Mouse (Mus musculus): ENCODE measurements around the gene Crocc2. TPM values are rescaled to one million over a fixed set of nuclear protein-coding genes. Genes with fewer than 3 reads are reported as not detected.

Gene Crocc2
- polyA plus RNA-seq, 1 experiment from 2014 or later: 0.04 TPM

GRCm38 (mm10) chr1:93223972-93224371 is 55.4 kb downstream of the Crocc2 start:
- peak; percentile 86 for TF ChIP-seq CTCF (IDR thresholded peaks at IDR 0.05; ENCODE audit: low read depth)
- TF ChIP-seq EP300 (optimal IDR thresholded peaks at IDR 0.05): no peak
- peak; percentile 76 for ATAC-seq (ENCODE audit: low FRiP score, low TSS enrichment)
- Histone ChIP-seq H3K36me3 (ENCODE audit: control insufficient read depth, insufficient read depth, low read length) (no peaks in the 10 kb centered on the region), H3K4me1 (replicated peaks; ENCODE audit: control insufficient read depth, insufficient read depth) (no peaks in the 10 kb centered on the region), H3K27ac (replicated peaks) (no peak overlapping the region), H3K9ac (ENCODE audit: low read length) (no peak overlapping the region), H3K27me3 (ENCODE audit: control insufficient read depth, insufficient read depth, low read length) (no peaks in the 10 kb centered on the region), H3K4me3 (ENCODE audit: low read depth, low read length) (no peak overlapping the region), H3K4me2 (replicated peaks; ENCODE audit: low read depth) (no peak overlapping the region), H3K9me3 (ENCODE audit: control insufficient read depth, low read length) (no peaks in the 10 kb centered on the region)
- DNase-seq (ENCODE audit: low spot score): peak; percentile 88
- WGBS: 10% methylated on average over 18 of the region's 18 CpGs

- H3K9me3 ChIP-seq (ENCODE audit: control insufficient read depth, low read length): no peaks in the 10 kb centered on the region
- no peak overlapping the region for H3K4me3 ChIP-seq (ENCODE audit: low read depth, low read length)
- no peaks in the 10 kb centered on the region for H3K36me3 ChIP-seq (ENCODE audit: control insufficient read depth, insufficient read depth, low read length)
- TF ChIP-seq EP300 (optimal IDR thresholded peaks at IDR 0.05) (no peak), CTCF (IDR thresholded peaks at IDR 0.05; ENCODE audit: low read depth) (no peak)
- no peak overlapping the region for H3K27ac ChIP-seq (replicated peaks)
- no peaks in the 10 kb centered on the region for H3K27me3 ChIP-seq (ENCODE audit: control insufficient read depth, insufficient read depth, low read length)
- peak overlapping the region; percentile 38; the same call in 1 of the 2 replicates for H3K9ac ChIP-seq (ENCODE audit: low read length)
- H3K4me2 ChIP-seq (replicated peaks; ENCODE audit: low read depth): no peak overlapping the region
- WGBS: 33% methylated on average over 4 of the region's 4 CpGs
- H3K4me1 ChIP-seq (replicated peaks; ENCODE audit: control insufficient read depth, insufficient read depth): no peaks in the 10 kb centered on the region
- ATAC-seq (ENCODE audit: low FRiP score, low TSS enrichment) (no peak), DNase-seq (ENCODE audit: low spot score) (no peak)
Measured at GRCm38 (mm10) chr1:93225226-93225625, 56.7 kb downstream of the Crocc2 start.

GRCm38 (mm10) chr1:93225731-93226520 is 57.4 kb downstream of the Crocc2 start:
- DNase-seq (ENCODE audit: low spot score): no peak
- TF ChIP-seq EP300 (optimal IDR thresholded peaks at IDR 0.05) (no peak), CTCF (IDR thresholded peaks at IDR 0.05; ENCODE audit: low read depth) (no peak)
- Histone ChIP-seq H3K36me3 (ENCODE audit: control insufficient read depth, insufficient read depth, low read length) (no peaks in the 10 kb centered on the region), H3K4me3 (ENCODE audit: low read depth, low read length) (no peak overlapping the region), H3K27me3 (ENCODE audit: control insufficient read depth, insufficient read depth, low read length) (no peaks in the 10 kb centered on the region), H3K9me3 (ENCODE audit: control insufficient read depth, low read length) (no peaks in the 10 kb centered on the region), H3K4me2 (replicated peaks; ENCODE audit: low read depth) (no peak overlapping the region), H3K4me1 (replicated peaks; ENCODE audit: control insufficient read depth, insufficient read depth) (no peaks in the 10 kb centered on the region), H3K27ac (replicated peaks) (no peak overlapping the region), H3K9ac (ENCODE audit: low read length) (no peak overlapping the region)
- WGBS: 66% methylated on average over 5 of the region's 5 CpGs
- ATAC-seq (ENCODE audit: low FRiP score, low TSS enrichment): no peak

- ATAC-seq (ENCODE audit: low FRiP score, low TSS enrichment): peak; percentile 11; the same call in 1 of the 2 replicates
- WGBS: 61% methylated on average over 7 of the region's 7 CpGs
- Histone ChIP-seq H3K4me1 (replicated peaks; ENCODE audit: control insufficient read depth, insufficient read depth) (no peaks in the 10 kb centered on the region), H3K4me3 (ENCODE audit: low read depth, low read length) (no peak overlapping the region), H3K9me3 (ENCODE audit: control insufficient read depth, low read length) (no peaks in the 10 kb centered on the region), H3K27me3 (ENCODE audit: control insufficient read depth, insufficient read depth, low read length) (no peaks in the 10 kb centered on the region), H3K36me3 (ENCODE audit: control insufficient read depth, insufficient read depth, low read length) (no peaks in the 10 kb centered on the region), H3K9ac (ENCODE audit: low read length) (0 out of 2 replicates have a peak overlapping the region, but pooled peaks have one; percentile 31), H3K4me2 (replicated peaks; ENCODE audit: low read depth) (no peak overlapping the region), H3K27ac (replicated peaks) (no peak overlapping the region)
- DNase-seq (ENCODE audit: low spot score): no peak
- TF ChIP-seq EP300 (optimal IDR thresholded peaks at IDR 0.05) (no peak), CTCF (IDR thresholded peaks at IDR 0.05; ENCODE audit: low read depth) (no peak)
Measured at GRCm38 (mm10) chr1:93227303-93227975, 58.9 kb downstream of the Crocc2 start.

- no peaks in the 10 kb centered on the region for H3K4me1 ChIP-seq (replicated peaks; ENCODE audit: control insufficient read depth, insufficient read depth)
- 77% methylated on average over 7 of the region's 7 CpGs for WGBS
Measured at GRCm38 (mm10) chr1:93227976-93228365, 59.4 kb downstream of the Crocc2 start.

DNA sequence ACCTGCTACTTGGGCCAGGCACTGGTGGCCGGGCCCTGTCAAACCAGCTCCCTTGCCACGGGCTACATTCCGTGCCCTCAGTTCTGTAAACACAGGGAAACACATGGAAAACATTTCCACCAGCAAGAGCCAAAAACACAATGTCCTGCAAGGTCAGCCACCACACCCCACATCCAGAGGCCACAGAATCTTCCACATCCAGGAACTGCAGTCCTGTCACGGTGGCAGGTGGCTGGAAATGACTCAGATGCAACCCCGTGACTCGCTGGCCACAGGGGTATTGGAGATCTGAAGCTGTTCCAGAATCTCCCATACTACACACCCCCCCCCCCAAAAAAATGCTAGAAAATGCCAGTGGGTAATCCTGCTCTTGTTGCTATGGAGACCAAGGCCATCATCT is 60.7 kb downstream of the Crocc2 start:
- H3K27me3 ChIP-seq (ENCODE audit: control insufficient read depth, insufficient read depth, low read length): no peaks in the 10 kb centered on the region
- DNase-seq (ENCODE audit: low spot score) (no peak), ATAC-seq (ENCODE audit: low FRiP score, low TSS enrichment) (no peak)
- no peaks in the 10 kb centered on the region for H3K4me1 ChIP-seq (replicated peaks; ENCODE audit: control insufficient read depth, insufficient read depth)
- H3K9me3 ChIP-seq (ENCODE audit: control insufficient read depth, low read length): no peaks in the 10 kb centered on the region
- no peak overlapping the region for H3K9ac ChIP-seq (ENCODE audit: low read length)
- TF ChIP-seq EP300 (optimal IDR thresholded peaks at IDR 0.05): no peak
- TF ChIP-seq CTCF (IDR thresholded peaks at IDR 0.05; ENCODE audit: low read depth): no peak
- no peak overlapping the region for H3K27ac ChIP-seq (replicated peaks)
- no peaks in the 10 kb centered on the region for H3K36me3 ChIP-seq (ENCODE audit: control insufficient read depth, insufficient read depth, low read length)
- no peak overlapping the region for H3K4me2 ChIP-seq (replicated peaks; ENCODE audit: low read depth)
- 68% methylated on average over 6 of the region's 6 CpGs for WGBS
- no peak overlapping the region for H3K4me3 ChIP-seq (ENCODE audit: low read depth, low read length)

More at GRCm38 (mm10) chr1:93227976-93228365, 59.4 kb downstream of the Crocc2 start:
- ATAC-seq (ENCODE audit: low FRiP score, low TSS enrichment) (no peak), DNase-seq (ENCODE audit: low spot score) (no peak)
- Histone ChIP-seq H3K36me3 (ENCODE audit: control insufficient read depth, insufficient read depth, low read length) (no peaks in the 10 kb centered on the region), H3K9me3 (ENCODE audit: control insufficient read depth, low read length) (no peaks in the 10 kb centered on the region), H3K4me3 (ENCODE audit: low read depth, low read length) (no peak overlapping the region), H3K27me3 (ENCODE audit: control insufficient read depth, insufficient read depth, low read length) (no peaks in the 10 kb centered on the region), H3K9ac (ENCODE audit: low read length) (no peak overlapping the region), H3K27ac (replicated peaks) (no peak overlapping the region), H3K4me2 (replicated peaks; ENCODE audit: low read depth) (no peak overlapping the region)
- TF ChIP-seq CTCF (IDR thresholded peaks at IDR 0.05; ENCODE audit: low read depth): no peak
- TF ChIP-seq EP300 (optimal IDR thresholded peaks at IDR 0.05): no peak

Data from stomach, postnatal 0 days (tissue).